Mouse (Mus musculus) E14TG2a.4 (cell line): Measurements from ENCODE around the gene Cacna1f.

ENCODE experiments used
- CTCF ChIP-seq: conservative IDR thresholded peaks from 2 replicates; pipeline ENCODE4 v1.5.1; 2014; ENCODE audit warnings: low read length
- NANOG ChIP-seq: IDR thresholded peaks from 2 replicates; pipeline ENCODE4 v1.6.1; 2014; ENCODE audit warnings: borderline replicate concordance, low read length, mixed read lengths
- POU5F1 ChIP-seq: IDR thresholded peaks from 2 replicates; pipeline ENCODE4 v1.6.1; 2014; ENCODE audit warnings: low read length, borderline replicate concordance

GRCm38 (mm10) chrX:7670390-7670881 lies 63.6 kb downstream of the Cacna1f start:
- no peak for TF ChIP-seq CTCF
- TF ChIP-seq NANOG = no peak
- no peak for TF ChIP-seq POU5F1
